Mouse (Mus musculus): ENCODE measurements around the gene Irf7. TPM values are rescaled to one million over a fixed set of nuclear protein-coding genes. Genes with fewer than 3 reads are reported as not detected.

Irf7 gene
- polyA plus RNA-seq, 1 experiment from 2014 or later: 12.8 TPM

GRCm38 (mm10) chr7:141231111-141231510 is 35.2 kb downstream of the Irf7 start:
- ATAC-seq (ENCODE audit: insufficient read depth): no peak
- no peaks in the 10 kb centered on the region for H3K9me3 ChIP-seq (replicated peaks)
- H3K27ac ChIP-seq (replicated peaks): no peak overlapping the region
- no peak overlapping the region for H3K4me2 ChIP-seq
- peaks cover 58% of the 10 kb centered on the region for H3K36me3 ChIP-seq (replicated peaks)
- no peak overlapping the region; the same call in 1 of the 2 replicates for H3K4me3 ChIP-seq (replicated peaks)
- peaks cover 26% of the 10 kb centered on the region for H3K4me1 ChIP-seq (replicated peaks)
- no peak overlapping the region for H3K9ac ChIP-seq
- H3K27me3 ChIP-seq: no peaks in the 10 kb centered on the region
- WGBS (ENCODE audit: insufficient replicate concordance): 77% methylated on average over 3 of the region's 3 CpGs

DNA sequence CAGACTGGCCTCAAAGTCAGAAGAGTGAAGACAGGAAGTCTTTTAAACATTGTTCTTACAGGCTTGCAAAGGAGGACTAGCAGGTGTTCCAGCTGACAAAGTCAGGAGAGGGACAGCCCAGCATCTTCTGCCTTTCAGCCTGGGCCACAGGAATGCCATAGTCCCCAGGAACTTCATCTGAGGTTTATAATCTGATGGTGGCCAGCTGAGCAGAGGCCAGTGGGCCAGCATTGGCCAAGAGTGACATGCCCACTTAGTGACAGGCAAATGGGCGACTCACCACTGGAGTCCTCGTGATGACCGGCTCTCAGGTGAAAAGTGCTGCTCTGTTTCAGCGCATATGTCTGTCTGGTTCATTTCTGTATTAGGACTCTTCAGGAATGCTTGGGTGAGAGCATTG is 35.7 kb downstream of the Irf7 start:
- no peak for ATAC-seq (ENCODE audit: insufficient read depth)
- Histone ChIP-seq H3K27me3 (no peaks in the 10 kb centered on the region), H3K4me1 (replicated peaks) (peaks cover 26% of the 10 kb centered on the region), H3K36me3 (replicated peaks) (peaks cover 52% of the 10 kb centered on the region), H3K9ac (no peak overlapping the region), H3K4me3 (replicated peaks) (peak overlapping the region; percentile 71), H3K4me2 (peak overlapping the region; percentile 72), H3K9me3 (replicated peaks) (no peaks in the 10 kb centered on the region), H3K27ac (replicated peaks) (no peak overlapping the region)
- 86% methylated on average over 4 of the region's 4 CpGs for WGBS (ENCODE audit: insufficient replicate concordance)

DNA sequence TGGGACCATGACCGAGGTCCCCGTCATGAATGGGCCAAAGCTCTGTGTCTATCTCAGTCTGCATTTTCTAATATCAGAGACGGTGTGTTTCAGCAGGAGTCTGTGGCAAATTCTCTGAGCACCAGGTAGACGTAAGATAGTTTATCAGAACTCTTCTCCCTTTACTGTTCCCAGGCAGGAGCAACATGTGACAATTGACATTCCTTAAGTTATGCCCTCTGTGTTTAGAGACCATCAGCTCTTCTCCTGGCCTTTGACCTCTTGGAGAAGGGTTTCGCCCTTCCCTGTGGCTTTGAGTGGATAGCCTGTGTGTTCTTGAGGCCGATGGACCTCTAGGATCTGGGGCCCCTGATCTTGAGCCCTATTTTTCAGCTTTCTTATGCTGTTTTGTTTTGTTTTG is 36.6 kb downstream of the Irf7 start:
- peak overlapping the region; percentile 91; the same call in 1 of the 2 replicates for H3K27ac ChIP-seq (replicated peaks)
- H3K4me3 ChIP-seq (replicated peaks): peak overlapping the region; percentile 71
- H3K4me1 ChIP-seq (replicated peaks): peaks cover 26% of the 10 kb centered on the region
- H3K9me3 ChIP-seq (replicated peaks): no peaks in the 10 kb centered on the region
- H3K36me3 ChIP-seq (replicated peaks): peaks cover 44% of the 10 kb centered on the region
- peak overlapping the region; percentile 72 for H3K4me2 ChIP-seq
- WGBS (ENCODE audit: insufficient replicate concordance): 32% methylated on average over 6 of the region's 6 CpGs
- H3K9ac ChIP-seq: peak overlapping the region; percentile 85
- ATAC-seq (ENCODE audit: insufficient read depth): no peak
- H3K27me3 ChIP-seq: no peaks in the 10 kb centered on the region

- H3K9me3 ChIP-seq (replicated peaks): no peaks in the 10 kb centered on the region
- H3K27me3 ChIP-seq: no peaks in the 10 kb centered on the region
- ATAC-seq (ENCODE audit: insufficient read depth): peak; percentile 90
- H3K36me3 ChIP-seq (replicated peaks): peaks cover 31% of the 10 kb centered on the region
- peak within 1 kb of the TSS; percentile 72 for H3K4me2 ChIP-seq
- peak within 1 kb of the TSS; percentile 85 for H3K9ac ChIP-seq
- WGBS (ENCODE audit: insufficient replicate concordance): under 1% methylated on average over 76 of the region's 76 CpGs
- H3K4me1 ChIP-seq (replicated peaks): peaks cover 26% of the 10 kb centered on the region
- H3K4me3 ChIP-seq (replicated peaks): peak within 1 kb of the TSS; percentile 71
- peak within 1 kb of the TSS; percentile 91 for H3K27ac ChIP-seq (replicated peaks)
Observed at GRCm38 (mm10) chr7:141228279-141229067, 37.8 kb downstream of the Irf7 start, which contains the start of gene Phrf1. Gene Phrf1 (plus strand): TSS chr7:141228784.

GRCm38 (mm10) chr7:141227796-141228195 is 38.5 kb downstream of the Irf7 start:
- peaks cover 31% of the 10 kb centered on the region for H3K4me1 ChIP-seq (replicated peaks)
- no peak for ATAC-seq (ENCODE audit: insufficient read depth)
- 73% methylated on average over 4 of the region's 4 CpGs for WGBS (ENCODE audit: insufficient replicate concordance)

DNA sequence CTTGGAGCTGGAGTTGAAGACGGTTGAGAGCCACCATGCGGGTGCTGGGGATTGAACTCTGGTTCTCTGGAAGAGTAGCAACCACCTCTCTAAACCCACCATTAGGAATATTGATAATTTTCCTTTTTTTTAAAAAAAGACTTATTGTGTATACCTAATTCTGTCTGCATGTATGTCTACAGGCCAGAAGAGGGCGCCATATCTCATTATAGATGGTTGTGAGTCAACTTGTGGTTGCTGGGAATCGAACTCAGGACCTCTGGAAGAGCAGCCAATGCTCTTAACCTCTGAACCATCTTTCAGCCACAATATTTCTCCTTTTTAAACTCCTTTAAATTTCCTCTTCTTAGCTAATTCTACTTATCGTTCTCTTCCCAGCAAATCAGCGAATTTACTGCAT is 39.7 kb downstream of the Irf7 start:
- H3K4me1 ChIP-seq (replicated peaks): peaks cover 42% of the 10 kb centered on the region
- H3K4me3 ChIP-seq (replicated peaks): no peak overlapping the region
- H3K9ac ChIP-seq: no peak overlapping the region
- no peak overlapping the region for H3K27ac ChIP-seq (replicated peaks)
- peaks cover 12% of the 10 kb centered on the region for H3K36me3 ChIP-seq (replicated peaks)
- 75% methylated on average over 6 of the region's 6 CpGs for WGBS (ENCODE audit: insufficient replicate concordance)
- H3K27me3 ChIP-seq: no peaks in the 10 kb centered on the region
- ATAC-seq (ENCODE audit: insufficient read depth): no peak
- no peak overlapping the region for H3K4me2 ChIP-seq
- no peaks in the 10 kb centered on the region for H3K9me3 ChIP-seq (replicated peaks)

More at GRCm38 (mm10) chr7:141227796-141228195, 38.5 kb downstream of the Irf7 start:
- Histone ChIP-seq H3K4me3 (replicated peaks) (peak overlapping the region; percentile 71), H3K27ac (replicated peaks) (peak overlapping the region; percentile 61; the same call in 1 of the 2 replicates), H3K9me3 (replicated peaks) (no peaks in the 10 kb centered on the region), H3K27me3 (no peaks in the 10 kb centered on the region), H3K4me2 (peak overlapping the region; percentile 72), H3K9ac (peak overlapping the region; percentile 85; the same call in 1 of the 2 replicates), H3K36me3 (replicated peaks) (peaks cover 24% of the 10 kb centered on the region)

DNA sequence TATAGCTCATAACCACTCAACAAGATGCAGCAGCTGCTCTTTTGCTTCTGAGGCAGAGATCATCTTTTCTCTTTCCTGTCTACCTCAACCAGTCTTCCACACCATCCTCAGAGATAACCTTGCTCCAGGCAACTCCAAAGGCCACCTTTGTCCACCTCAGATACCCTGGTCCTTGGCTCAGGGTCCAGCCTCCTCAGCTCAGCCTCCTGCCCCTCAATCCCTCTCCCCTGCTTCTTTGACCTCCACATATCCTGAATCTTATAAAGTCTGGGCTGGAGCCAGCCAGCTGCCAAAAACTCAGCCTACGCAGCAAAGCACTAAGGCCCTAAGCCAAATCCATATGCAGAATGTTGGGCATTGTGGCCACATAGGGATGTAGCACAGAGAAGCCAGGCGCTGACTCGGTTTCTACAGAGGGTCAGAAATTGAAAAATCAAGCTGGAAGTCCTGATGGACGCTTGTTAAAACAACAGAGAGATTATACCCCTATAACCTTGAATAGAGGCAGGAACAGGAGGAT is 43.5 kb downstream of the Irf7 start:
- H3K4me1 ChIP-seq (replicated peaks): peaks cover 54% of the 10 kb centered on the region
- no peaks in the 10 kb centered on the region for H3K9me3 ChIP-seq (replicated peaks)
- peak overlapping the region; percentile 92 for H3K27ac ChIP-seq (replicated peaks)
- WGBS (ENCODE audit: insufficient replicate concordance): 77% methylated on average over 4 of the region's 4 CpGs
- no peak for ATAC-seq (ENCODE audit: insufficient read depth)
- H3K27me3 ChIP-seq: no peaks in the 10 kb centered on the region
- H3K36me3 ChIP-seq (replicated peaks): peaks cover 28% of the 10 kb centered on the region
- H3K9ac ChIP-seq: peak overlapping the region; percentile 64; the same call in 1 of the 2 replicates
- H3K4me2 ChIP-seq: peak overlapping the region; percentile 98
- H3K4me3 ChIP-seq (replicated peaks): no peak overlapping the region

GRCm38 (mm10) chr7:141222126-141222467 is 44.2 kb downstream of the Irf7 start:
- H3K27me3 ChIP-seq: no peaks in the 10 kb centered on the region
- H3K27ac ChIP-seq (replicated peaks): peak overlapping the region; percentile 92
- 12% methylated on average over 8 of the region's 8 CpGs for WGBS (ENCODE audit: insufficient replicate concordance)
- H3K4me2 ChIP-seq: peak overlapping the region; percentile 98
- H3K4me3 ChIP-seq (replicated peaks): peak overlapping the region; percentile 72
- H3K36me3 ChIP-seq (replicated peaks): peaks cover 35% of the 10 kb centered on the region
- H3K4me1 ChIP-seq (replicated peaks): peaks cover 60% of the 10 kb centered on the region
- no peaks in the 10 kb centered on the region for H3K9me3 ChIP-seq (replicated peaks)
- H3K9ac ChIP-seq: peak overlapping the region; percentile 64
- ATAC-seq (ENCODE audit: insufficient read depth): no peak

DNA sequence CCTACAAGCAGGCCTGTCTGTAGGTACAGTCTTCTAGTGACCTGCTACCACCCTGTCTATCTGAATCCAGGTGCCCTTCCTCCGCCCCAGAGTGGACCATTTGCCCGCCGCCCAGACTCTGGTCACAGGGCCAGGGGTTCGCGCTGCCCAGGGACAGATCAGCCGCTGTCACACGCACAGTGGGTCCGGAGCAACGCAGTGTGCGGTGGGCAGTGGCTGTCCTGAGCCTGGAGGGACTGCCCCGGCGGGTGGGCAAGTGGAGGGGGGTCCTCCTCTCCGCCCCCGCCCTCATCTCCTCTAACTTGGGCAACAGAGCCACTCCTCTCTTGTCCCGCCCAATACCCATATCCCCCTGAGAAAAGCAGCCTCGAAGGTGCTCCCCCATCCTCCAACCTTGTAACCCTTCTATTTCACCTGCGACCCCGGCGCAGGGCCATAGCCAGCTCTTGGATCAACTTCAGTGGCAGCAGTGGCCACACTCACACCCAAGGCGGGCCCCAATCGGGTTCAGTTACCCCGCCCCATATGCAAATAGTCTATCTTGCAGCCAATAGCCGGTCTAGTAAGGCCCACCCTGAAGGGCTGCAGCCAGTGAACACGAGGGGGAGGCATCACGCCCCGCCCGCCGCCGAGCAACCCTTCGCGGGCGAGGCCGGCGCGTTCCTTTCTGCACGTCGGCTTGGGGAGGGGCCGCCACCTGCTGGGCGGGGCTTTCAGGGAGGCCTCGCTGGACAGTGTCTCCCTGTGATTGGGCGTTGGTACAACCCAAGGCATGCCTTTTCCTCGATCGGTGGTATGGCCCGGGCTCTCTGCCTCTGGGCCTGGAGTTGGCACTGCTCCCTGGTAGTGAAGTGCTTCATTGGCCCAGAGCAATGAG is 44.8 kb downstream of the Irf7 start:
- Histone ChIP-seq H3K27me3 (no peaks in the 10 kb centered on the region), H3K9me3 (replicated peaks) (no peaks in the 10 kb centered on the region), H3K36me3 (replicated peaks) (peaks cover 35% of the 10 kb centered on the region), H3K4me3 (replicated peaks) (peak overlapping the region; percentile 72), H3K4me2 (peak overlapping the region; percentile 98), H3K27ac (replicated peaks) (peak overlapping the region; percentile 92), H3K9ac (peak overlapping the region; percentile 81), H3K4me1 (replicated peaks) (peaks cover 66% of the 10 kb centered on the region)
- ATAC-seq (ENCODE audit: insufficient read depth): peak; percentile 97
- WGBS (ENCODE audit: insufficient replicate concordance): 7% methylated on average over 44 of the region's 44 CpGs

- Histone ChIP-seq H3K9ac (peak overlapping the region; percentile 81; the same call in 1 of the 2 replicates), H3K4me3 (replicated peaks) (peak overlapping the region; percentile 72), H3K27me3 (no peaks in the 10 kb centered on the region), H3K9me3 (replicated peaks) (no peaks in the 10 kb centered on the region), H3K27ac (replicated peaks) (peak overlapping the region; percentile 85), H3K4me2 (peak overlapping the region; percentile 98), H3K4me1 (replicated peaks) (peaks cover 76% of the 10 kb centered on the region), H3K36me3 (replicated peaks) (peaks cover 35% of the 10 kb centered on the region)
- WGBS (ENCODE audit: insufficient replicate concordance): 72% methylated on average over 1 of the region's 1 CpGs
- ATAC-seq (ENCODE audit: insufficient read depth): no peak
Observed at GRCm38 (mm10) chr7:141220377-141220776, 45.9 kb downstream of the Irf7 start.

Measured in liver, embryonic 15.5 days (tissue).